In the genomic region with DNA sequence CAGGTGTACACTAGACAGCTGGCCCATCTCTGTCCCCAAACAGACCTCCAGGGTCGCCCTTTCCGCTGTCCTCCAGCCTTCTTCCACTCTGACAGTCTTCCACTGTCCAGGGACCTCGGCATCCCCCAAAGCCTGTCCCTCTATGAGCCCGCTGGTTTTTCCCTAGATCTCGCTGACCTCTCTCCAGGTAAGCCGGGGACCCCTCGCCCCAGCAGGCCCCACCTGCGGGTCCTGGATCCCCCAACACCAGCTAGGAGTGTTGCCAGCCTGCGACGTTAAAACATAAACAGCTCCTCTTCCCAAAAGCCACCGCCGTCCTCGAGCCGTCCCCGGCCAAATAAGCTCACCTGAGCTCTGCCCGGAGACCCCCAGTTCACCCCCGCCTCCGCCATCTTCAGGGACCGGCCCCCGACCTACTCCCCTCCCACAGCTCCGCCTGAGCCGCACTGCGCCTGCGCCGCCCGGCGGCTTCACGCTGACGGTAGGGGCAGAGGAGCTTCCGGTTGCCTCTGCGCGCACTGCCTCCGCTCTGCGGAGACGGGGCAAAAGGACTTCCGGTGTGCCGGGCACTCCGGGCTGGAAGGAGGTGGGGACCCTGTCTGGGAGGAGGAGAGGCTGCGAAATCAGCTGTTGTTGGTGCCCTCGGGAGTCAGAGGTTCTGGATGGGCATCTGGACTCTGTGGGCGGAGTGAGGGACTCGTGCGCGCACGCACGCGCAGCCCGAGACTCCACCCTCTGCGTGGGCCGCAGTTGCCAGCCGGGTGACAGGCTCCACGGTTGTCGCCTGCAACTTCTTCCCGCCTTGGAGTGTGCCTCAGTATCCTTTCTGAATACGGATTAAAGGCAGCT, we compare ENCODE assay signal across 8 mouse cellular contexts. TPM values are rescaled to one million over a fixed set of nuclear protein-coding genes. Genes with fewer than 3 reads are reported as not detected.
DNase-seq lines count a peak whose midpoint lies in the region; ATAC-seq and TF ChIP-seq lines count a peak whose summit lies in the region.

No protein-coding gene starts in this region.

- peak; percentile 94 for DNase-seq in gastrocnemius, postnatal 10 days
- DNase-seq in induced T-regulatory cell, adult 2 months (ENCODE audit: low read depth) = peak; percentile 95
- DNase-seq in left cerebral cortex, adult 9 months (ENCODE audit: low spot score in 2 of 2) = peak; percentile 80 to 87
- DNase-seq in right cerebral cortex, postnatal 14 days = peak; percentile 90
- peak; percentile 89 to 92 for DNase-seq in urinary bladder, postnatal 36 days (ENCODE audit: low spot score in 2 of 2)

- peak; percentile 92 for ATAC-seq in activated CD4-positive, CD25-positive, alpha-beta regulatory T cell, adult 4 months
- peak; percentile 92 for ATAC-seq in megakaryocyte progenitor cell, adult 5-6 weeks (replicated peaks; ENCODE audit: poor library complexity)

- TF ChIP-seq CTCF in cortical plate, adult 2 months (IDR thresholded peaks at IDR 0.05; ENCODE audit: extremely low read depth, insufficient read depth, low read length) = no peak

- peak; percentile 84 for TF ChIP-seq POLR2A in cortical plate, adult 2 months (IDR thresholded peaks at IDR 0.05; ENCODE audit: extremely low read depth, insufficient read depth, low read length)

- peaks cover 1% of the 10 kb centered on the region for H3K4me1 ChIP-seq in cortical plate, adult 2 months (ENCODE audit: control insufficient read depth, insufficient read depth, low read length)

- H3K4me3 ChIP-seq in cortical plate, adult 2 months (ENCODE audit: insufficient read depth, low read length) = peak overlapping the region; percentile 79

- peak overlapping the region; percentile 99 for H3K27ac ChIP-seq in cortical plate, adult 2 months (ENCODE audit: insufficient read depth, low read length)

RNA-seq across cellular contexts. Expression of a gene that starts 4.8 kb away (rescaled TPM):
- 10 to 100 TPM; 33.8 to 36.0 TPM for polyA plus RNA-seq in activated CD4-positive, CD25-positive, alpha-beta regulatory T cell, adult 4 months (2017; shearing (Covaris generic))
- 44.5 and 44.7 TPM in 2 replicates for polyA plus RNA-seq in cortical plate, adult 2 months (2012; rRNA removed)
- 10 to 100 TPM; 41.5 to 43.0 TPM for total RNA-seq in gastrocnemius, postnatal 10 days (2021)
- total RNA-seq in megakaryocyte progenitor cell, adult 5-6 weeks (2015) = 11.2 and 24.8 TPM in 2 replicates
- 8.2 and 19.7 TPM in 2 replicates for total RNA-seq in megakaryocyte progenitor cell, adult 5-6 weeks (2017)

Comparison
In these comparisons a context has a peak if more than half of its experiments do, and no peak if none do; other contexts are left out.
1. Peak in every context shown above with its lines: DNase-seq, ATAC-seq, H3K4me3 ChIP-seq and H3K27ac ChIP-seq.